Mouse (Mus musculus) stomach, embryonic 14.5 days (tissue): Measurements from ENCODE around the gene Hist1h2bf. TPM values are rescaled to one million over a fixed set of nuclear protein-coding genes. Genes with fewer than 3 reads are reported as not detected.
"Not testable (repeated sequence)": the region's sequence is repeated elsewhere in the genome, so short reads cannot be mapped to it uniquely, and the experiment has no call there.

Source experiments
- ATAC-seq: fragments of 200-750 bp; cut with Nextera tagmentation; 2 replicates; pipeline ENCODE4 v1.8.0; 2017; ENCODE audit warnings: low read depth, moderate TSS enrichment; ENCODE audit not compliant: insufficient number of reproducible peaks, insufficient read depth, low FRiP score
- H3K27ac ChIP-seq: fragments of 300-500 bp; sonication (generic); 2 replicates; pipeline ENCODE4 v1.5.1; 2014; ENCODE audit warnings: mild to moderate bottlenecking, low read length, moderate library complexity, mixed read lengths
- H3K27me3 ChIP-seq: fragments of 300-500 bp; sonication (generic); 2 replicates; pipeline ENCODE4 v1.6.1; 2014; ENCODE audit warnings: low read length, control low read depth, mixed read lengths; ENCODE audit not compliant: control insufficient read depth, insufficient read depth
- H3K36me3 ChIP-seq: fragments of 300-500 bp; sonication (generic); 2 replicates; pipeline ENCODE4 v1.6.1; 2014; ENCODE audit warnings: mild to moderate bottlenecking, control low read depth, low read length, moderate library complexity, mixed read lengths; ENCODE audit not compliant: control insufficient read depth, insufficient read depth
- H3K4me1 ChIP-seq: fragments of 300-500 bp; sonication (generic); 2 replicates; pipeline ENCODE4 v1.6.1; 2014; ENCODE audit warnings: low read length, control low read depth, mixed read lengths; ENCODE audit not compliant: control insufficient read depth, insufficient read depth
- H3K4me2 ChIP-seq: fragments of 300-500 bp; sonication (generic); replicated peaks from 2 replicates; pipeline ENCODE4 v1.6.1; 2014; ENCODE audit warnings: low read depth, low read length, control low read depth
- H3K4me3 ChIP-seq: fragments of 300-500 bp; sonication (generic); 2 replicates; pipeline ENCODE4 v1.5.1; 2014; ENCODE audit warnings: low read depth, low read length, control low read depth
- H3K9ac ChIP-seq: fragments of 300-500 bp; sonication (generic); replicated peaks from 2 replicates; pipeline ENCODE4 v1.6.1; 2014; ENCODE audit warnings: low read depth, mild to moderate bottlenecking, control low read depth, low read length, moderate library complexity, mixed read lengths
- H3K9me3 ChIP-seq: fragments of 300-500 bp; sonication (generic); 2 replicates; pipeline ENCODE4 v1.6.1; 2016; ENCODE audit warnings: low read depth, low read length, control low read depth; ENCODE audit not compliant: control insufficient read depth
- WGBS: fragments of 180-500 bp; shearing (Covaris S2); extraction: QIAGEN DNeasy Blood & Tissue Kit; methylation state at CpG from one replicate; pipeline ENCODE4 v1.1.7; 2014; 5-methylcytosine and 5-hydroxymethylcytosine counted together
- polyA plus RNA-seq: library from polyadenylated mRNA; unstranded; fragments of >200 nt; fragmentation: Nextera tagmentation; extraction: Ambion mirVana; gene quantifications from 2 replicates; pipeline ENCODE4 v1.2.1, GENCODE M21; 2014

The Hist1h2bf gene
- polyA plus RNA-seq, 1 experiment from 2014 or later, result 7.3 TPM

DNA sequence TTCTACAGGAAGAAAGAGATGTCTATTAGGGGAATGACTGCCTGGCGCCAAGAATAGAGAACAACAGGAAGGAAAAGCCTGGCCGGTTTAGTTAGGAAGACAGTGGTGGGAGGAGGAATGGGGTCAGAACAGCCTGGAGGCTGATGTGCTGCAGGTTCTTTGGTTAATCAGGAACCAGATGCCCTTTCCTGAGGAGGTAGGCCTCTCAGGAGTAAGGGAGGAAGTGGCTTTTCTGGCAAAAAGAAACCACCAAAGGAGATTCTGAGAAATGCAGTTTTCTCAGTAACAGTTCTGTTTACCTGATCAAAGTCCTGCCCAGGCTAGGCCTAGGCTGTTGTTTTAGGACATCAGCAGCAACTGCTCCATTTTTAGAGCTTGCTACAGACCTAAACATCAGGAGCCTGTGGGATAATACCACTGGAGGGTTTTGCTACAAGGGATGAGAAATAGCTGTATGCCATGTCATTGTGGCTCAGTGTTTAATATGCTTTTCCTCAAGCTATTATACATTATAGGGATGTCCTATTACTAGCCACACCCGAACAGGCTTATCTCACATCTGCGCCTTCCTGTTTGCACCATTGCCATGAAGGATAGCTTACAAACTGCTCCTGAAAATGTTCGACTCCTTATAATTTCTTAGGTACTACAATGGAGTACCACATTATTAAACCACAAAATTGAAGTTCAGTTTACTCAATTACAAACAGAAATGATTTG lies 19.2 kb upstream of the Hist1h2bf start:
- no peaks in the 10 kb centered on the region for H3K4me1 ChIP-seq
- no peak overlapping the region for H3K4me3 ChIP-seq
- no peak overlapping the region for H3K4me2 ChIP-seq
- ATAC-seq, result no peak
- no peaks in the 10 kb centered on the region for H3K36me3 ChIP-seq
- H3K27me3 ChIP-seq, result no peaks in the 10 kb centered on the region
- WGBS, result 61% methylated on average over 5 of the region's 5 CpGs
- H3K9me3 ChIP-seq, result no peaks in the 10 kb centered on the region
- no peak overlapping the region for H3K9ac ChIP-seq
- peak overlapping the region; percentile 41; the same call in 1 of the 2 replicates for H3K27ac ChIP-seq

DNA sequence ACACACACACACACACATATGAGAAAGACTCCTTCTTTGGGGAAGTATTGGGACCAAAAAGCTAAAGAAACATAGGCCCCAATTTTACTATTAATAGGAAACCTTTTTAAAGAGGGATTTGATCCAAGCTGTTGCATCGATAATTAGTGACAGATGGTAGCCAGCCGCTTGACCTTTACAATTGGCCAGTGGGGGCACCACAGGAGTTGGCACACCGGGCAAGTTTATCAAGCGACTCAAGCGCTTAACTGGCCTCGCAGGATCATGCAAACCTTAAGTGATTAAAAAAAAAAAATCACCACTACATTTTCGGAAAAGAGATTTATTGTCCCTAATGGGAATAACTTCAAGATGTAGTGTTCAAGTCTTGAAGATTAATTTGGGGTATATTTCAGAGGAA lies 18.6 kb upstream of the Hist1h2bf start:
- Histone ChIP-seq H3K4me3 (no peak overlapping the region), H3K27ac (no peak overlapping the region; the same call in 1 of the 2 replicates), H3K9ac (no peak overlapping the region), H3K27me3 (no peaks in the 10 kb centered on the region), H3K9me3 (no peaks in the 10 kb centered on the region), H3K4me1 (no peaks in the 10 kb centered on the region), H3K36me3 (no peaks in the 10 kb centered on the region), H3K4me2 (no peak overlapping the region)
- no peak for ATAC-seq
- 82% methylated on average over 7 of the region's 7 CpGs for WGBS

DNA sequence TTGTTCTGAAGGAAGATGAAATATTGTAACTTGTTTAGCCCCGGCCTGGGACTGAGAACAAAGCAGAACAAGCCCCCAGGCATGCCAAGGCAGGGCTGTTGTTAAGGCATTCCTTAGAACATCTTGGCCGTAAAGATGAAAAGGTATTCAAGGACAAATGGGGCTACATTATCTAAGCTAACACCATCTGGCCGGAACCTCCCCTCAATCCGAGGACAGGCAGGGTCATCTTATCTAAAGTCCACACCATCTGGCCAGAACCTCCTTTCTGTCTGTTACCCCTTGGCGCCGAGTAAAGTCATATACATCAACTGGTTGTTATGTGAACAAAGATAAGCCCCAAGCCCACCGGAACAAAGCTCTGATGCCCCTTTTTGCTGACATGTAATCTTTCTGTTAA lies 17.9 kb upstream of the Hist1h2bf start:
- WGBS, result 85% methylated on average over 7 of the region's 7 CpGs
- not testable (repeated sequence) for H3K4me1 ChIP-seq, H3K4me2 ChIP-seq, H3K27ac ChIP-seq, ATAC-seq, H3K4me3 ChIP-seq, H3K9ac ChIP-seq, H3K36me3 ChIP-seq, H3K27me3 ChIP-seq, H3K9me3 ChIP-seq

DNA sequence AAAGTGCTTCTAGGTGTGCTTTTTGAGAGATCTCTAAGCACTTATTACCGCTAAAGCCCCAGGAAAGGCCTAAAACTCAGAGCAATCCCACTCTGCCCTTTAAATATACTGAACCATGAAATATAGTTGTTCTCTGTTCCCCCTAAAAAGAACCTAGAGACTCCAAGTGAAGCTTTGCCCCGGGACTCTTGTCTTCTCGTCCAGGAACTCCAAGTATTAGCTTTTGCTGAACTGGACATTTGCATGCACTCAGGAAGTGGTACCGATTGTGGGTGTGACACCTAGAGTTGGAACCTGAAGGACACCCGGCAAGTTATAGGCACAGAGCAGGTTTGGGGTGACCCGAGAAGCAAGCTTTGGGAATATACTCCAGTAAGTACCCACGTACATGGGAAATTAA lies 17.2 kb upstream of the Hist1h2bf start:
- Histone ChIP-seq H3K4me1 (no peaks in the 10 kb centered on the region), H3K4me3 (no peak overlapping the region), H3K27ac (no peak overlapping the region), H3K9ac (no peak overlapping the region), H3K36me3 (no peaks in the 10 kb centered on the region), H3K4me2 (no peak overlapping the region), H3K9me3 (no peaks in the 10 kb centered on the region), H3K27me3 (no peaks in the 10 kb centered on the region)
- ATAC-seq, result no peak
- WGBS, result 92% methylated on average over 7 of the region's 7 CpGs

DNA sequence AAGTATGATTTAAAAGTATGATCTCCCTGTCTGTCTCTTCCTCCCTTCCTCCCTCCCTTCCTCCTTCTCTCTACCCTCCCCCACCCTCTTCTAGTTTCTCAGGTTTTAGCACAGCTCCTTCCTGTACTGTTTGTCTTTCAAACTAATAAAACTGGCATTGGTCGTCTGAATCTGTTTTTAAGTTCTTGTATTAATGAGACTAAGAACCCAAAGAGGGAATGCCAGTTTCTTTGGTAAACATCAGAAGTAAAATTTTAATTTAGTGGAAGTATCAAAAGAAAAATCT lies 12.9 kb upstream of the Hist1h2bf start:
- H3K4me2 ChIP-seq, result peak overlapping the region; percentile 69
- H3K36me3 ChIP-seq, result no peaks in the 10 kb centered on the region
- H3K4me1 ChIP-seq, result peaks cover 18% of the 10 kb centered on the region; the same call in 1 of the 2 replicates
- H3K9me3 ChIP-seq, result no peaks in the 10 kb centered on the region
- 4% methylated on average over 1 of the region's 1 CpGs for WGBS
- H3K4me3 ChIP-seq, result peak overlapping the region; percentile 38
- H3K27me3 ChIP-seq, result no peaks in the 10 kb centered on the region
- peak overlapping the region; percentile 98 for H3K27ac ChIP-seq
- peak overlapping the region; percentile 31; the same call in 1 of the 2 replicates for H3K9ac ChIP-seq
- no peak for ATAC-seq

DNA sequence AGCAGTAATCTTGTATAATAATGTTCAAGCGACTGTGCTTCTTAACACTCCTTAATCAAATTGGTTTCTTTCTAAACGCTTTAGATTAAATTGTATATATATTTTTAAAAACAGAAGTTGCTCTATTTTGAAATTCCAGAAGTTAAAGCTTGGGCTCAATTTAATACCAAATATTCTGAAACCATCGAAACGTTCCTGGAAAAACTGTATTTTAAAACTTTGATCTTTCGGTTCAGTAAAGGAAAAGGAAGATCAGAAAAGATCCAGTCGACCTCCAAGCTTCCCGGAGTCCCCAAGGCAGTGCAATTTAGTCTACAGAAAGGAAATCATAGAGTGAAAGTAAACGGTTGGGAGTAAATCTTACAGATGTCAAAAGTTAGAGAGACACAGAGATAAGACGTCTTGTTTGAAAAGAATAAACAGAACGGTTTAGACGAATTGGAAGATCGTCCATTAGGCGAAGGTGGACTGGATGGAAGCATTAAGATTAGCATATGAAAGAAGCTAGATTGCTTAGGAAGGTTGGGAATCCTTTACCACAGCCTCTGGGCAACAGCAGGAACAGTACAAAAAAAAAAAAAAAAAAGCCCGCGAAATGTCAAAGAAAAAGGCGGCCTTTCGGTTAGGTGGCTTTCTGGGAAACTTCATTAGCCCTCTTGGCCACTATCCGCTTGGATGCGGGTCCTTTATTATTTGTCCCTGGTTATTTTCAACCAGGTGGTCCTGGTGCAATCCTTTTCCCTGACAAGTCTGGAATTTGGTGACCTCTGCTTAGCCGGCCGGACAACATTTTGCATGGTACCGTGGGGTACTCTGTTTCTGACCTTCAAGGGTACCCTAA lies 12.3 kb upstream of the Hist1h2bf start:
- H3K36me3 ChIP-seq, result no peaks in the 10 kb centered on the region
- ATAC-seq, result no peak
- H3K27me3 ChIP-seq, result no peaks in the 10 kb centered on the region
- H3K4me3 ChIP-seq, result peak overlapping the region; percentile 38
- H3K27ac ChIP-seq, result peak overlapping the region; percentile 98
- no peaks in the 10 kb centered on the region for H3K9me3 ChIP-seq
- peaks cover 18% of the 10 kb centered on the region; the same call in 1 of the 2 replicates for H3K4me1 ChIP-seq
- H3K9ac ChIP-seq, result peak overlapping the region; percentile 31; the same call in 1 of the 2 replicates
- H3K4me2 ChIP-seq, result peak overlapping the region; percentile 69
- WGBS, result under 1% methylated on average over 21 of the region's 22 CpGs

DNA sequence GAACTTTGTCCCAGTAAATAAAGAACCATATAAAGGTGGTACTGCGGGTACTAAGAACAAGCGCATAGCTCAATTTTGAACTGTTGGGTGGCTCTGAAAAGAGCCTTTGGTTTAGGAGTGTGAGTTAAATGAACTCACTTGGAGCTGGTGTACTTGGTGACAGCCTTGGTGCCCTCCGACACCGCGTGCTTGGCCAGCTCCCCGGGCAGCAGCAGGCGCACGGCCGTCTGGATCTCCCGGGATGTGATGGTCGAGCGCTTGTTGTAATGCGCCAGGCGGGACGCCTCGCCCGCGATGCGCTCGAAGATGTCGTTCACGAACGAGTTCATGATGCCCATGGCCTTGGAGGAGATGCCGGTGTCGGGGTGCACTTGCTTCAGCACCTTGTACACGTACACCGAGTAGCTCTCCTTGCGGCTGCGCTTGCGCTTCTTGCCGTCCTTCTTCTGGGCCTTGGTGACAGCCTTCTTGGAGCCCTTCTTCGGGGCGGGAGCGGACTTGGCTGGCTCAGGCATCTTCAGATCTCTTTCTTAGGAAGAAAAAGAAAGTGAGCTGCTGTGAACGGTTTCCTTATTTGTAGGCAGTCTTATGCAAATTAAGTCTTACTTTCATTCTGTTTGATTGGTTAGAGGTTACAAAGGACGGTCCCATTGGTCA lies 11.6 kb upstream of the Hist1h2bf start:
- peak overlapping the region; percentile 38 for H3K4me3 ChIP-seq
- H3K36me3 ChIP-seq, H3K9me3 ChIP-seq, H3K27me3 ChIP-seq: not testable (repeated sequence)
- peaks cover 21% of the 10 kb centered on the region; the same call in 1 of the 2 replicates for H3K4me1 ChIP-seq
- WGBS, result under 1% methylated on average over 29 of the region's 36 CpGs
- peak overlapping the region; percentile 69 for H3K4me2 ChIP-seq
- ATAC-seq, result peak; percentile 87
- peak overlapping the region; percentile 60 for H3K9ac ChIP-seq
- H3K27ac ChIP-seq, result peak overlapping the region; percentile 96

DNA sequence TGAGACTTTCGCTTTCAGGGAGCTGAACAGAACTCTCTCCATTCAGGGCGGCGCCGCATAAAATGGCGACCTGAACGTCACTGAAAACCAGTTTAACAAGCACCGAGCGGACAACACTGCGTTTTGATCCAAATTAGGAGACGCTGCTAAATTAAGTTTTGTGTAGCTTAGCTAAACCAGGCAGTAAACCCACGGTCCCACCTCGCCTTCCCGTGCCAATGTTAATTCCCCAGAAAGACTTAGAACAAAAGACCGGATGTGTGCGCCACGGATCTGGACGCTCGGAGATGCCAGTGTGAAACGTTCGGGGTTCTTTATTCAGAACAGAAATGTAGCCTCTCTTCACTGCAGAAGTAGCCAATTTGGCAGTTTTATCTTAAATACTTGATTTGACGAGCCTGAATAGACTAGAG lies 11.0 kb upstream of the Hist1h2bf start:
- H3K9me3 ChIP-seq, result no peaks in the 10 kb centered on the region
- ATAC-seq, result 0 out of 2 replicates have a peak, but pooled peaks have one; percentile 15
- peak overlapping the region; percentile 38 for H3K4me3 ChIP-seq
- H3K27me3 ChIP-seq, result no peaks in the 10 kb centered on the region
- H3K4me1 ChIP-seq, result peaks cover 21% of the 10 kb centered on the region; the same call in 1 of the 2 replicates
- H3K4me2 ChIP-seq, result peak overlapping the region; percentile 69
- peak overlapping the region; percentile 96 for H3K27ac ChIP-seq
- under 1% methylated on average over 21 of the region's 21 CpGs for WGBS
- H3K9ac ChIP-seq, result peak overlapping the region; percentile 60
- H3K36me3 ChIP-seq, result no peaks in the 10 kb centered on the region
